Mouse (Mus musculus) CH12.LX (cell line): ENCODE results near the gene Aptx.

Experiments used
- CHD1 ChIP-seq: IDR thresholded peaks from 2 replicates; pipeline ENCODE4 v1.6.1; 2012; ENCODE audit warnings: low read depth, low read length, improper control_type of control experiment, inconsistent platforms
- E2F4 ChIP-seq: IDR thresholded peaks from 2 replicates; pipeline ENCODE4 v1.6.1; 2011; ENCODE audit warnings: low read depth, low read length, improper control_type of control experiment; ENCODE audit not compliant: insufficient replicate concordance
- EP300 ChIP-seq: IDR thresholded peaks from 2 replicates; pipeline ENCODE4 v1.6.1; 2011; ENCODE audit warnings: low read length, improper control_type of control experiment
- POLR2A ChIP-seq: IDR thresholded peaks from 2 replicates; pipeline ENCODE4 v1.6.1; 2011; ENCODE audit warnings: low read depth, mild to moderate bottlenecking, improper control_type of control experiment, low read length
- SMC3 ChIP-seq: IDR thresholded peaks from 2 replicates; pipeline ENCODE4 v1.6.1; 2011; ENCODE audit warnings: low read depth, low read length, improper control_type of control experiment

GRCm38 (mm10) chr4:40701796-40702195, 1.2 kb downstream of the Aptx start:
- TF ChIP-seq SMC3: no peak
- TF ChIP-seq EP300: no peak
- TF ChIP-seq E2F4: no peak
- TF ChIP-seq POLR2A: no peak
- no peak for TF ChIP-seq CHD1
